Comparison of ENCODE assay signal across 26 mouse cellular contexts in the genomic region with DNA sequence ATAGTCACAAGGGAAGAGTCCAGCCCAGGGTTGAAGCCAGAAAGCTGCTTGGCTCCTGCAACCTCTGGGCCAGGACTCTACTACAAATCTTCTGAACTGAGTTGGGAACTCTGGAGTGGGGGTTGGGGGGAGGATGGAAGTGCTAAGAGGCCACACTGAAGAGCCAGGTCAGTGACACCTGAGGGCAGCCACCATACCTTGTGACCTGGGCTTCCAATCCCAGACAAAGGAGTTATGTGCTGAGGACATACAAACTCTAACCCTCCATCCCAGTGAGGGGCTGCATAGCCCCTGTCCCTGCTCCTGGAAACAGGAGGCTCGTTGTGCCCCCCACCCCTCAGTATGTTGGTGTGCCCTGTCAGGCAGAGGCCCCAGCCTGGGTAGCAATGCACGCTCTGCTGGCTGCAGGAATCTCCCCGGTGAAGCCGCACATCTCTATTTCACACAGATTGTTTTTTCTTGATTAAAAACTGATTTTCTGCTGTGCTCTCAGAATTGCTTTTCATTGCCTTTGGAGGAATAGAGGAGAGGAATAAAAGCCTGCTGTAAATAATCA. TPM values are rescaled to one million over a fixed set of nuclear protein-coding genes. Genes with fewer than 3 reads are reported as not detected.
DNase-seq lines count a peak whose midpoint lies in the region; ATAC-seq lines count a peak whose summit lies in the region.
"Had no signal": no experiment of that assay in that cellular context is flagged by ENCODE, and none has a peak within 500 bp of the region (broad histone marks: within the 10 kb centered on the region; RNA-seq: fewer than 3 reads in every experiment).

No protein-coding gene starts in this region.

- H3K4me3 ChIP-seq in heart, embryonic 12.5 days: no peak overlapping the region
- no peak overlapping the region for H3K4me3 ChIP-seq in kidney, embryonic 16.5 days (ENCODE audit: low read length)
- no peak overlapping the region for H3K4me3 ChIP-seq in embryonic facial prominence, embryonic 15.5 days (replicated peaks)
- H3K4me3 ChIP-seq in midbrain, embryonic 15.5 days: no peak overlapping the region
- H3K4me3 ChIP-seq in liver, embryonic 11.5 days (ENCODE audit: low read depth, low read length): no peak overlapping the region
- H3K4me3 ChIP-seq: forebrain, embryonic 13.5 days; heart, embryonic 13.5 days; intestine, embryonic 15.5 days; limb, embryonic 10.5 days; limb, embryonic 15.5 days had no signal

- peak; percentile 68 for DNase-seq in heart, adult 11 months
- no peak for DNase-seq in kidney, adult 18-20 months
- no peak for DNase-seq in layer of hippocampus, adult 9-10 months (ENCODE audit: low spot score)
- DNase-seq in liver, embryonic 11.5 days (ENCODE audit: low spot score): no peak
- DNase-seq: adrenal gland, postnatal 10 days; cerebellum, adult 11-12 months; cerebellum, postnatal 10 days; gastrocnemius, postnatal 14 days; heart, postnatal 10 days; kidney, adult 8-10 months; kidney, postnatal 10 days; layer of hippocampus, adult 9-11 months; lung, adult 2 months; lung, postnatal 10 days had no signal

- H3K36me3 ChIP-seq in heart, embryonic 12.5 days: no peaks in the 10 kb centered on the region
- H3K36me3 ChIP-seq in kidney, embryonic 16.5 days (ENCODE audit: insufficient read depth, low read length): no peaks in the 10 kb centered on the region
- no peaks in the 10 kb centered on the region for H3K36me3 ChIP-seq in embryonic facial prominence, embryonic 15.5 days
- no peaks in the 10 kb centered on the region for H3K36me3 ChIP-seq in midbrain, embryonic 15.5 days (replicated peaks)
- no peaks in the 10 kb centered on the region for H3K36me3 ChIP-seq in liver, embryonic 11.5 days (ENCODE audit: control insufficient read depth, insufficient read depth, low read length)
- H3K36me3 ChIP-seq: heart, embryonic 13.5 days; intestine, embryonic 15.5 days; limb, embryonic 10.5 days; limb, embryonic 15.5 days had no signal

- H3K4me1 ChIP-seq in heart, embryonic 12.5 days (replicated peaks): no peaks in the 10 kb centered on the region
- no peaks in the 10 kb centered on the region for H3K4me1 ChIP-seq in kidney, embryonic 16.5 days (ENCODE audit: insufficient read depth, low read length)
- H3K4me1 ChIP-seq in embryonic facial prominence, embryonic 15.5 days: peaks cover 9% of the 10 kb centered on the region; the same call in 1 of the 2 replicates
- peaks cover 5% of the 10 kb centered on the region; the same call in 1 of the 2 replicates for H3K4me1 ChIP-seq in midbrain, embryonic 15.5 days
- no peaks in the 10 kb centered on the region for H3K4me1 ChIP-seq in liver, embryonic 11.5 days (replicated peaks; ENCODE audit: control insufficient read depth, insufficient read depth, low read length)
- H3K4me1 ChIP-seq: forebrain, embryonic 13.5 days; heart, embryonic 13.5 days; intestine, embryonic 15.5 days; limb, embryonic 15.5 days had no signal

- 0 out of 2 replicates have a peak, but pooled peaks cover 3% of the 10 kb centered on the region for H3K9me3 ChIP-seq in heart, embryonic 12.5 days (replicated peaks)
- peaks cover 4% of the 10 kb centered on the region; the same call in 1 of the 2 replicates for H3K9me3 ChIP-seq in kidney, embryonic 16.5 days (ENCODE audit: low read length)
- no peaks in the 10 kb centered on the region for H3K9me3 ChIP-seq in embryonic facial prominence, embryonic 15.5 days (replicated peaks)
- H3K9me3 ChIP-seq in midbrain, embryonic 15.5 days: 0 out of 2 replicates have a peak, but pooled peaks cover 2% of the 10 kb centered on the region
- H3K9me3 ChIP-seq in liver, embryonic 11.5 days (ENCODE audit: control insufficient read depth, low read length): no peaks in the 10 kb centered on the region
- H3K9me3 ChIP-seq: intestine, embryonic 15.5 days; limb, embryonic 10.5 days; limb, embryonic 15.5 days had no signal

- no peak for ATAC-seq in heart, embryonic 12.5 days (ENCODE audit: insufficient number of reproducible peaks, low FRiP score)
- peak; percentile 69 for ATAC-seq in kidney, embryonic 16.5 days (ENCODE audit: low FRiP score, low TSS enrichment)
- peak; percentile 35; the same call in 1 of the 2 replicates for ATAC-seq in embryonic facial prominence, embryonic 15.5 days (ENCODE audit: insufficient number of reproducible peaks, low FRiP score, low TSS enrichment, low read depth)
- ATAC-seq in midbrain, embryonic 15.5 days (replicated peaks): peak; percentile 35; the same call in 1 of the 2 replicates
- no peak for ATAC-seq in liver, embryonic 11.5 days (replicated peaks; ENCODE audit: low FRiP score)
- ATAC-seq: forebrain, embryonic 13.5 days; intestine, embryonic 15.5 days; Patski had no signal

- H3K27ac ChIP-seq in heart, embryonic 12.5 days (ENCODE audit: poor library complexity, severe bottlenecking): no peak overlapping the region
- H3K27ac ChIP-seq in kidney, embryonic 16.5 days (ENCODE audit: low read length): no peak overlapping the region
- no peak overlapping the region for H3K27ac ChIP-seq in embryonic facial prominence, embryonic 15.5 days (replicated peaks)
- no peak overlapping the region for H3K27ac ChIP-seq in midbrain, embryonic 15.5 days
- no peak overlapping the region for H3K27ac ChIP-seq in liver, embryonic 11.5 days (ENCODE audit: low read depth, low read length)
- H3K27ac ChIP-seq: forebrain, embryonic 13.5 days; heart, embryonic 13.5 days; intestine, embryonic 15.5 days; limb, embryonic 10.5 days; limb, embryonic 15.5 days; liver, embryonic 14.5 days; macrophage had no signal

- whole genome bisulfite sequencing in heart, embryonic 12.5 days: 79% methylated on average over 4 of the region's 4 CpGs
- 46% methylated on average over 4 of the region's 4 CpGs for WGBS in kidney, embryonic 16.5 days
- 53% methylated on average over 4 of the region's 4 CpGs for WGBS in embryonic facial prominence, embryonic 15.5 days
- WGBS in midbrain, embryonic 15.5 days: 49% methylated on average over 4 of the region's 4 CpGs
- 74% methylated on average over 4 of the region's 4 CpGs for WGBS in liver, embryonic 11.5 days

- H3K4me2 ChIP-seq in heart, embryonic 12.5 days: no peak overlapping the region
- no peak overlapping the region for H3K4me2 ChIP-seq in kidney, embryonic 16.5 days (replicated peaks; ENCODE audit: low read depth, low read length)
- H3K4me2 ChIP-seq in embryonic facial prominence, embryonic 15.5 days (replicated peaks): no peak overlapping the region
- no peak overlapping the region for H3K4me2 ChIP-seq in midbrain, embryonic 15.5 days
- H3K4me2 ChIP-seq in liver, embryonic 11.5 days: no peak overlapping the region
- H3K4me2 ChIP-seq: forebrain, embryonic 13.5 days; heart, embryonic 13.5 days; intestine, embryonic 15.5 days; limb, embryonic 15.5 days had no signal

- H3K9ac ChIP-seq in heart, embryonic 12.5 days: no peak overlapping the region
- no peak overlapping the region for H3K9ac ChIP-seq in kidney, embryonic 16.5 days (replicated peaks; ENCODE audit: low read length)
- H3K9ac ChIP-seq in embryonic facial prominence, embryonic 15.5 days: no peak overlapping the region
- no peak overlapping the region for H3K9ac ChIP-seq in midbrain, embryonic 15.5 days
- H3K9ac ChIP-seq in liver, embryonic 11.5 days (ENCODE audit: low read depth, low read length): no peak overlapping the region
- H3K9ac ChIP-seq: forebrain, embryonic 13.5 days; heart, embryonic 13.5 days; intestine, embryonic 15.5 days; limb, embryonic 15.5 days; liver, embryonic 14.5 days had no signal

- H3K27me3 ChIP-seq in heart, embryonic 12.5 days (replicated peaks): no peaks in the 10 kb centered on the region
- no peaks in the 10 kb centered on the region for H3K27me3 ChIP-seq in kidney, embryonic 16.5 days (ENCODE audit: insufficient read depth, low read length)
- H3K27me3 ChIP-seq in embryonic facial prominence, embryonic 15.5 days: no peaks in the 10 kb centered on the region
- H3K27me3 ChIP-seq in midbrain, embryonic 15.5 days (replicated peaks): no peaks in the 10 kb centered on the region
- H3K27me3 ChIP-seq in liver, embryonic 11.5 days (replicated peaks; ENCODE audit: control insufficient read depth, insufficient read depth, low read length): no peaks in the 10 kb centered on the region
- H3K27me3 ChIP-seq: forebrain, embryonic 13.5 days; heart, embryonic 13.5 days; intestine, embryonic 15.5 days; limb, embryonic 15.5 days had no signal

RNA-seq across cellular contexts. Expression of a gene that starts 21.0 kb away (rescaled TPM):
- 62.4 and 65.9 TPM in 2 replicates for polyA plus RNA-seq in heart, embryonic 12.5 days (2016; fragmentation: Nextera tagmentation; extraction: Ambion mirVana)
- 0.30 and 0.42 TPM in 2 replicates for polyA plus RNA-seq in kidney, embryonic 16.5 days (2015; fragmentation: Nextera tagmentation; extraction: Ambion mirVana)
- polyA plus RNA-seq in embryonic facial prominence, embryonic 15.5 days (2015; fragmentation: Nextera tagmentation; extraction: Ambion mirVana): 17.5 and 19.3 TPM in 2 replicates
- 0.96 and 1.7 TPM in 2 replicates for polyA plus RNA-seq in midbrain, embryonic 15.5 days (2015; fragmentation: Nextera tagmentation; extraction: Ambion mirVana)
- 0.17 TPM in 1 of 2 replicates, not detected in the other for polyA plus RNA-seq in liver, embryonic 11.5 days (2014; fragmentation: Nextera tagmentation; extraction: Ambion mirVana)
- polyA plus RNA-seq: forebrain, embryonic 13.5 days; liver, embryonic 14.5 days; lung, adult 2 months; macrophage; Patski had no signal

Comparison
In these comparisons a context has a peak if more than half of its experiments do, and no peak if none do; other contexts are left out.
1. ATAC-seq: peak in kidney, embryonic 16.5 days (single experiment), embryonic facial prominence, embryonic 15.5 days (single experiment) and midbrain, embryonic 15.5 days (single experiment); none in heart, embryonic 12.5 days (single experiment) and liver, embryonic 11.5 days (single experiment).